Mouse (Mus musculus) liver, postnatal 0 days (tissue): Measurements from ENCODE around the gene Slc3a2.

Experiments used
- CTCF ChIP-seq: sonication (generic); IDR thresholded peaks from 2 replicates; pipeline ENCODE4 v1.5.1; 2016; ENCODE audit warnings: antibody characterized with exemption, low read depth
- EP300 ChIP-seq: IDR thresholded peaks from 2 replicates; pipeline ENCODE4 v1.6.1; 2016; ENCODE audit warnings: antibody characterized with exemption, low read depth, mild to moderate bottlenecking

DNA sequence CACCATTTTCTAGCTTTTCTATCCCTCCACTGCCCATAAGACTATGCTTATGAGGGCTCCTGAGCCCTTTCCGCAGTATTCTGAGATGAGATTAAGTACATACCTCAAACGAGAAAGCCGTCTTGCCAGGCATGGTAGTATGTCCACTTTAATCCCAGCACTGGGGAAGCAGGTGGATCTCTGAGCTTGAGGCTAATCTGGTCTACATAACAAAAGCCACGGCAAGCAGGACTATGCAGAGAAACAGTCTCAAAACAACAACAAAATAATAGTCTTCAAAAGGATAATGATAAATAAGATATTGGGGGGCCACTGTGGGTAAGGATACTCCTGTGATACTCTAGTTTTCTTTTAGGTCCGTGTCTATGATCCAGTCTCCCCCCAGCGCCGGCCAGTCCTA is 15.7 kb upstream of the Slc3a2 start:
- TF ChIP-seq CTCF = no peak
- TF ChIP-seq EP300 = no peak
